Mouse (Mus musculus) testis, adult 2 months (tissue): ENCODE data around the gene Cmtm8.

Experiments used
- CTCF ChIP-seq: fragments of 200-500 bp; IDR thresholded peaks from 2 replicates; pipeline ENCODE4 v1.5.1; 2012; ENCODE audit warnings: low read depth, mild to moderate bottlenecking, inconsistent platforms, low read length, moderate library complexity; ENCODE audit not compliant: control insufficient read depth, insufficient read depth, insufficient replicate concordance
- POLR2A ChIP-seq: fragments of 200-500 bp; IDR thresholded peaks from 2 replicates; pipeline ENCODE4 v1.6.1; 2012; ENCODE audit warnings: low read depth, mild to moderate bottlenecking, inconsistent platforms, low read length, moderate library complexity; ENCODE audit not compliant: control insufficient read depth

DNA sequence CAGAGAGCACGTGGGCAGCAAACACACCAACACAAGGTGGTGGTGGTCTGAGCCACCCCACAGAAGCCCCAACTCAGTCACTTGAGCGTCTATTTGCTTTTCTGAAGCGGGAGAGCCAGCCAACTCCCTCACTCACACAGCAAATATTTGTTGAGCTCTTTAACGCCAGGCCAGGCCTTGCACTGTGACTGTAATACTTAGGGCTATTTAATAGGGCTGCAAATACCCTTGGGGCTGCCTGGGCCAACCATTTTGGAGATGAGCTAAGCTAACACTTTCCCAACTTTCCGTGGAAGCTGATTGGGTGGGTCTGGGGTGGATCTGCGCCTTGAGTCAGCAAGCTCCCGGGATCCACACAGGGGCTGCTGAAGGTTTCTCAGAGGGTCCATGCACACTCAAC, 1.7 kb downstream of the Cmtm8 start:
- no peak for TF ChIP-seq CTCF
- no peak for TF ChIP-seq POLR2A
